Mouse (Mus musculus) lung, adult 2 months (tissue): ENCODE results near the gene Krt23.

Experiments used
- CTCF ChIP-seq: fragments of 200-500 bp; IDR thresholded peaks from 2 replicates; pipeline ENCODE4 v1.5.1; 2011; ENCODE audit warnings: mild to moderate bottlenecking, low read length, control low read depth; ENCODE audit not compliant: insufficient read depth
- POLR2A ChIP-seq: fragments of 200-500 bp; IDR thresholded peaks from 2 replicates; pipeline ENCODE4 v1.6.1; 2011; ENCODE audit warnings: low read depth, mild to moderate bottlenecking, control low read depth, low read length, borderline replicate concordance; ENCODE audit errors: extremely low read depth

- TF ChIP-seq CTCF (peak; percentile 80), POLR2A (no peak)
Observed at GRCm38 (mm10) chr11:99464836-99465235, 28.1 kb downstream of the Krt23 start.
